Comparison of ENCODE assay signal across 8 mouse cellular contexts in the genomic region with DNA sequence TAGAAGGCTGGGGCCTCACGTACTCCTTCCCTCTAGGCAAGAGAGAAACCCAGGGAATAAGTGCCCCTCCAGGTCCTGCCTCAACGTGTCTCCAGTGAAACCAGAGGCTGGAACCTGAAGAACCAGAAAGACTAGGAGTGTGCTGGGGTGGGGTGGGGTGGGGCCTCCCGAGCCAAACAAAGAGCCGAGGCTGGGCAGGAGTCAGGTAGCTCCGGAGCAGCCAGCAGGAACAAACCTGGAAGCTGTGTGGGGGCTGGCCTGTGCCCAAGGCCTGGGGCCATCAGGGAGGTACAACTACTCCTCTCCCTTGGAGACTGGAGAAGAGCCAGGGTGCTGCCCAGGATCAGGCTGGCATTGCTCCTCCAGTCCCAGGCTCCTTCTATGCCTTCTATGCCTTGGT. TPM values are rescaled to one million over a fixed set of nuclear protein-coding genes. Genes with fewer than 3 reads are reported as not detected.
DNase-seq lines count a peak whose midpoint lies in the region; ATAC-seq and TF ChIP-seq lines count a peak whose summit lies in the region.

No protein-coding gene starts in this region.

- TF ChIP-seq CTCF in midbrain, postnatal 0 days (IDR thresholded peaks at IDR 0.05) = no peak

- 50% methylated on average over 5 of the region's 5 CpGs for WGBS in midbrain, embryonic 10.5 days
- WGBS in midbrain, postnatal 0 days = 41% methylated on average over 5 of the region's 5 CpGs
- WGBS in forebrain, embryonic 12.5 days = 42% methylated on average over 4 of the region's 5 CpGs
- WGBS in kidney, embryonic 15.5 days = 45% methylated on average over 5 of the region's 5 CpGs

- no peak overlapping the region for H3K4me2 ChIP-seq in midbrain, postnatal 0 days (ENCODE audit: low read depth, low read length, poor library complexity, severe bottlenecking)
- H3K4me2 ChIP-seq in forebrain, embryonic 12.5 days = no peak overlapping the region
- no peak overlapping the region for H3K4me2 ChIP-seq in kidney, embryonic 15.5 days

- H3K27ac ChIP-seq in midbrain, embryonic 10.5 days (replicated peaks) = peak overlapping the region; percentile 94
- H3K27ac ChIP-seq in midbrain, postnatal 0 days (ENCODE audit: low read depth, low read length) = no peak overlapping the region
- H3K27ac ChIP-seq in forebrain, embryonic 12.5 days = 0 out of 2 replicates have a peak overlapping the region, but pooled peaks have one; percentile 16
- H3K27ac ChIP-seq in kidney, embryonic 15.5 days = peak overlapping the region; percentile 92

- H3K36me3 ChIP-seq in midbrain, embryonic 10.5 days = peaks cover 86% of the 10 kb centered on the region
- peaks cover 25% of the 10 kb centered on the region for H3K36me3 ChIP-seq in midbrain, postnatal 0 days (ENCODE audit: insufficient read depth, low read length)
- peaks cover 61% of the 10 kb centered on the region for H3K36me3 ChIP-seq in forebrain, embryonic 12.5 days (replicated peaks)
- H3K36me3 ChIP-seq in kidney, embryonic 15.5 days = peaks cover 59% of the 10 kb centered on the region

- H3K27me3 ChIP-seq in midbrain, embryonic 10.5 days (ENCODE audit: low read depth, poor library complexity, severe bottlenecking) = no peaks in the 10 kb centered on the region
- H3K27me3 ChIP-seq in midbrain, postnatal 0 days (ENCODE audit: insufficient read depth, low read length) = no peaks in the 10 kb centered on the region
- H3K27me3 ChIP-seq in forebrain, embryonic 12.5 days = no peaks in the 10 kb centered on the region
- H3K27me3 ChIP-seq in kidney, embryonic 15.5 days = no peaks in the 10 kb centered on the region

- H3K9me3 ChIP-seq in midbrain, embryonic 10.5 days (replicated peaks) = peaks cover 12% of the 10 kb centered on the region
- no peaks in the 10 kb centered on the region for H3K9me3 ChIP-seq in midbrain, postnatal 0 days (ENCODE audit: low read length)
- no peaks in the 10 kb centered on the region for H3K9me3 ChIP-seq in forebrain, embryonic 12.5 days
- H3K9me3 ChIP-seq in kidney, embryonic 15.5 days (replicated peaks) = no peaks in the 10 kb centered on the region

- peaks cover 89% of the 10 kb centered on the region for H3K4me1 ChIP-seq in midbrain, embryonic 10.5 days
- H3K4me1 ChIP-seq in midbrain, postnatal 0 days (ENCODE audit: insufficient read depth, low read length) = peaks cover 13% of the 10 kb centered on the region
- peaks cover 71% of the 10 kb centered on the region for H3K4me1 ChIP-seq in forebrain, embryonic 12.5 days
- H3K4me1 ChIP-seq in kidney, embryonic 15.5 days = peaks cover 90% of the 10 kb centered on the region

- no peak overlapping the region for H3K4me3 ChIP-seq in midbrain, embryonic 10.5 days
- H3K4me3 ChIP-seq in midbrain, postnatal 0 days (ENCODE audit: low read depth, low read length) = no peak overlapping the region
- no peak overlapping the region for H3K4me3 ChIP-seq in forebrain, embryonic 12.5 days (replicated peaks)
- no peak overlapping the region for H3K4me3 ChIP-seq in kidney, embryonic 15.5 days (replicated peaks)

- no peak overlapping the region for H3K9ac ChIP-seq in midbrain, postnatal 0 days (replicated peaks; ENCODE audit: low read length, poor library complexity, severe bottlenecking)
- no peak overlapping the region for H3K9ac ChIP-seq in forebrain, embryonic 12.5 days
- no peak overlapping the region for H3K9ac ChIP-seq in kidney, embryonic 15.5 days

- DNase-seq in midbrain, embryonic 10.5 days (ENCODE audit: low spot score) = no peak
- no peak for DNase-seq in midbrain, postnatal 0 days (ENCODE audit: low spot score)
- DNase-seq in ovary, postnatal 14 days (ENCODE audit: low spot score) = peak; percentile 64
- no peak for DNase-seq in right cerebral cortex, postnatal 14 days
- no peak for DNase-seq in spleen, adult 12 weeks (ENCODE audit: low spot score)
- DNase-seq in natural killer cell, adult 2 months (ENCODE audit: low spot score in 2 of 2) = no peak

- no peak for ATAC-seq in midbrain, postnatal 0 days (ENCODE audit: low FRiP score)
- no peak for ATAC-seq in forebrain, embryonic 12.5 days (ENCODE audit: low FRiP score)
- ATAC-seq in kidney, embryonic 15.5 days (replicated peaks; ENCODE audit: low FRiP score) = peak; percentile 22

RNA-seq across cellular contexts. Expression of a gene that starts 18.9 kb away (rescaled TPM):
- polyA plus RNA-seq in midbrain, embryonic 10.5 days (2016; fragmentation: Nextera tagmentation; extraction: Ambion mirVana) = 94.4 and 103 TPM in 2 replicates
- total RNA-seq in midbrain, postnatal 0 days (2014; rRNA removed) = 160 and 186 TPM in 2 replicates
- polyA plus RNA-seq in midbrain, postnatal 0 days (2015; fragmentation: Nextera tagmentation; extraction: Ambion mirVana) = 46.4 and 48.1 TPM in 2 replicates
- 118 and 122 TPM in 2 replicates for polyA plus RNA-seq in forebrain, embryonic 12.5 days (2016; fragmentation: Nextera tagmentation; extraction: Ambion mirVana)
- polyA plus RNA-seq in kidney, embryonic 15.5 days (2015; fragmentation: Nextera tagmentation; extraction: Ambion mirVana) = 64.2 and 64.4 TPM in 2 replicates
